Mouse (Mus musculus): ENCODE data around the gene Arrb1.
A peak's percentile ranks its signal among the peaks of the same experiment; 100 is the strongest.

Gene Arrb1

GRCm38 (mm10) chr7:99580247-99580646 is 45.0 kb downstream of the Arrb1 start:
- DNase-seq (ENCODE audit: low spot score): no peak

GRCm38 (mm10) chr7:99582306-99582705 is 47.0 kb downstream of the Arrb1 start:
- DNase-seq (ENCODE audit: low spot score): no peak

GRCm38 (mm10) chr7:99582867-99583266 is 47.6 kb downstream of the Arrb1 start:
- DNase-seq (ENCODE audit: low spot score): no peak

GRCm38 (mm10) chr7:99583625-99584024 is 48.4 kb downstream of the Arrb1 start:
- DNase-seq (ENCODE audit: low spot score): no peak

- no peak for DNase-seq (ENCODE audit: low spot score)
These were observed 50.7 kb downstream of the Arrb1 start for GRCm38 (mm10) chr7:99585976-99586375.

- DNase-seq (ENCODE audit: low spot score): peak; percentile 84
These were observed 54.8 kb downstream of the Arrb1 start for GRCm38 (mm10) chr7:99590064-99590463.

GRCm38 (mm10) chr7:99590646-99591045 is 55.4 kb downstream of the Arrb1 start:
- no peak for DNase-seq (ENCODE audit: low spot score)

GRCm38 (mm10) chr7:99592669-99593068 is 57.4 kb downstream of the Arrb1 start:
- no peak for DNase-seq (ENCODE audit: low spot score)

- no peak for DNase-seq (ENCODE audit: low spot score)
These were observed 58.9 kb downstream of the Arrb1 start for GRCm38 (mm10) chr7:99593868-99594803.

- no peak for DNase-seq (ENCODE audit: low spot score)
These were observed 63.5 kb downstream of the Arrb1 start for GRCm38 (mm10) chr7:99598722-99599121.

- no peak for DNase-seq (ENCODE audit: low spot score)
These were observed 68.8 kb downstream of the Arrb1 start for GRCm38 (mm10) chr7:99603875-99604662.

GRCm38 (mm10) chr7:99605058-99605457 is 69.8 kb downstream of the Arrb1 start:
- no peak for DNase-seq (ENCODE audit: low spot score)

- no peak for DNase-seq (ENCODE audit: low spot score)
These were observed 71.0 kb downstream of the Arrb1 start for GRCm38 (mm10) chr7:99606303-99606702.

- no peak for DNase-seq (ENCODE audit: low spot score)
These were observed 71.5 kb downstream of the Arrb1 start for GRCm38 (mm10) chr7:99606766-99607165.

- DNase-seq (ENCODE audit: low spot score): no peak
These were observed 72.4 kb downstream of the Arrb1 start for GRCm38 (mm10) chr7:99607632-99608031.

- DNase-seq (ENCODE audit: low spot score): no peak
These were observed 83.0 kb downstream of the Arrb1 start for GRCm38 (mm10) chr7:99618264-99618663.

GRCm38 (mm10) chr7:99618860-99619259 is 83.6 kb downstream of the Arrb1 start:
- DNase-seq (ENCODE audit: low spot score): peak; percentile 65

- DNase-seq (ENCODE audit: low spot score): peak; percentile 94
These were observed 90.6 kb downstream of the Arrb1 start for GRCm38 (mm10) chr7:99625722-99626375.

GRCm38 (mm10) chr7:99626376-99627270 is 91.4 kb downstream of the Arrb1 start, which contains the start of gene Tpbgl:
TSS of gene Tpbgl (minus strand) at chr7:99627103.
- peak; percentile 73 for DNase-seq (ENCODE audit: low spot score)

- DNase-seq (ENCODE audit: low spot score): no peak
These were observed 92.1 kb downstream of the Arrb1 start for GRCm38 (mm10) chr7:99627366-99627765.

- DNase-seq (ENCODE audit: low spot score): no peak
These were observed 97.0 kb downstream of the Arrb1 start for GRCm38 (mm10) chr7:99632286-99632685.
